1 mouse cellular context compared by ENCODE assay signal in the genomic region with DNA sequence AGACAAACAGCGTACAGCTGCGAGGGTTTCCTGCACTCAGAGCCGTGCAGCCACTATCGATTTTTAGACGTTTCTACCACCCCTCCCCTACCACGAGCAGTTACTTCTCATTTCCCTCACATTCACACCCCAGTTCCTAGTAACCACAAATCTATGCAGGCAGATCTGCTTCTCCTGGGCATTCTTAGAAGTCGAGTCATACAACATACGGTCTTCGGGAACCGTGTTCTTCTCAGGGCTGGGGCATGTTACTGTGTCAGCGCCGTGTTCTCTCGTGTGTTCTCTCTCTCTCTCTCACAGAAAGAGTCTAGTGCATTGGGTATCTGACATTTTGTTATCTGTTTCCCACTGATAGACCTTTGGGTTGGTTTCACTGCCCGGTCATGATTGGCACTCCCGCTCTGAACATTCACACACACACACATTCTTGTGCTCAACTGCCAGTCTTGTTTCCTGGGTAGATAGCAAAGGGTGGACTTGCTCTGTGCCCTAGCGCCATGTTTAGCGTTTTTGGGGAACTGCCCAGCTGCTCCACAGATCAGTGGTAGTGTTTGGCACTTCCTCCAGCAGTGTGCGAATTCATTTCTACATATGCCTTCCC.
TF ChIP-seq lines count a peak whose summit lies in the region.

No protein-coding gene starts in this region.

TF ChIP-seq in MEL, 35 proteins besides CTCF, POLR2A, EP300 and RAD21 (continued from another document):
- TF ChIP-seq TCF12 (IDR thresholded peaks at IDR 0.05; ENCODE audit: low read depth, low read length) (peak; percentile 21), ZKSCAN1 (IDR thresholded peaks at IDR 0.05; ENCODE audit: low read depth, low read length) (no peak), MXI1 (IDR thresholded peaks at IDR 0.05; ENCODE audit: low read depth, low read length) (peak; percentile 75), SIN3A (IDR thresholded peaks at IDR 0.05; ENCODE audit: low read length) (peak; percentile 83; the same call in 1 of the 2 replicates)
TF ChIP-seq in MEL: peak in this region for 14.
